Mouse (Mus musculus): ENCODE results near the gene Ifitm7. TPM values are rescaled to one million over a fixed set of nuclear protein-coding genes. Genes with fewer than 3 reads are reported as not detected.
A peak's percentile ranks its signal among the peaks of the same experiment; 100 is the strongest.

The Ifitm7 gene
- polyA plus RNA-seq, 1 experiment from 2014 or later: 0.91 TPM

DNA sequence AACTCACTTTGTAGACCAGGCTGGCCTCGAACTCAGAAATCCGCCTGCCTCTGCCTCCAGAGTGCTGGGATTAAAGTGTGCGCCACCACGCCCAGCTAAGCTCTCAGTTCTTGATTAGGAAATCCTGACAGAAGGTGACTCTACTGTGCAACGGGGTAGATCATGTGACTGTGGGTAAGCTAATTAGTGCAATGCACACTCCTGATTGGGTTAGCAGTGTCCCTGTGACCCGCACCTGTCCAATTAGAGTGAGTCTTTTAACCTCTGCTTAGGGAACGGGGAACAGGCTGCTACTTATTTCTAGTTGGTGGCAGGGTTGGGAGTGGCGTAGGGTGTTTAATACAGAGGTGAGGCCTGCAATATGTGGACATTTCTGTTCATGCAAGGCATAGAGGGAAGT, 14.6 kb downstream of the Ifitm7 start:
- H3K9ac ChIP-seq: no peak overlapping the region
- H3K9me3 ChIP-seq: no peaks in the 10 kb centered on the region
- no peak overlapping the region for H3K4me2 ChIP-seq
- no peak for ATAC-seq (ENCODE audit: low FRiP score, low read depth)
- H3K27ac ChIP-seq (replicated peaks): no peak overlapping the region
- 94% methylated on average over 8 of the region's 8 CpGs for WGBS
- H3K36me3 ChIP-seq: no peaks in the 10 kb centered on the region
- no peaks in the 10 kb centered on the region for H3K27me3 ChIP-seq
- H3K4me3 ChIP-seq: no peak overlapping the region
- H3K4me1 ChIP-seq (replicated peaks): no peaks in the 10 kb centered on the region

DNA sequence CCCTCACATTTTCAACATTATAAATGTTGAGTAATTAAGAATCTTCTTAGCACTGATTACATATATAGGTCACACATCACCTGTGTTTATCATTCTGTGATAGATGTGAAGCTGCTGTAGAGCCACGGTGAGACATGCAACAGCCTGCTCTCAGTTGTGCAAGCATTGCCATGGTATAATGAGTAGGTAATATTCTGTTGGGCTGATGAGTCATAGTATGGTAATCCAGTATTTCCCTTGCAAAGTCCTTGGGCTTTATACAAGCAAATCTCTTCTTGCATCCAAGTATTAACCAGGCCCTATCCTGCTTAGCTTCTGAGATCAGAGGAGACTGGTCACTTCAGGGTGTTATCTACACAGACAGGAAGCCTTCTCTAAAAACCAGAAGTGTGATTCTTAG, 17.6 kb downstream of the Ifitm7 start:
- Histone ChIP-seq H3K9ac (no peak overlapping the region), H3K27me3 (no peaks in the 10 kb centered on the region)
- WGBS: 95% methylated on average over 1 of the region's 1 CpGs

DNA sequence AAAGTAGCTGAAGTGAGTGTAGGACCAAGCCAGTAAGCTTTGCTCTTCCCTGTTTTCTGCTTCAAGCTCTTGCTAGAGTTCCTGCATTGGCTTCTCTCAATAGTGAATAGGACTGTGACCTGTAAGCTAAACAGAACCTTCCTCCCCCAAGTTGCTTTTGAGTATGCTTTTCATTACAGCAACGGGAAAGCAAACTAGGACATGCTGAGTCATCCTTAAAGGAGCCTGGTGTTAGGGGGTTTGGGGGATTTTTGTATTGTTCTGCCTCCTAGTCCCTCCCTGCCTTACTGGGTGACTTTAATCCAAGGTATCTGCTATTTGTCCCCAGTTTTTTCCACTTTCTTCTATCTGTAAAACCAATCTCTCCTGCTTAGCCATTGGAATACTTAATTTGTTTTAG, 24.6 kb downstream of the Ifitm7 start:
- Histone ChIP-seq H3K4me1 (replicated peaks) (no peaks in the 10 kb centered on the region), H3K9ac (no peak overlapping the region), H3K36me3 (no peaks in the 10 kb centered on the region), H3K27me3 (no peaks in the 10 kb centered on the region), H3K9me3 (no peaks in the 10 kb centered on the region), H3K4me3 (no peak overlapping the region), H3K4me2 (no peak overlapping the region), H3K27ac (replicated peaks) (no peak overlapping the region)
- no peak for ATAC-seq (ENCODE audit: low FRiP score, low read depth)
- WGBS: 27% methylated on average over 1 of the region's 1 CpGs

More for the DNA sequence above, 17.6 kb downstream of the Ifitm7 start:
- H3K27ac ChIP-seq (replicated peaks): no peak overlapping the region
- no peak overlapping the region for H3K4me2 ChIP-seq
- H3K4me3 ChIP-seq: no peak overlapping the region
- H3K9me3 ChIP-seq: no peaks in the 10 kb centered on the region
- no peaks in the 10 kb centered on the region for H3K36me3 ChIP-seq
- no peaks in the 10 kb centered on the region for H3K4me1 ChIP-seq (replicated peaks)
- no peak for ATAC-seq (ENCODE audit: low FRiP score, low read depth)

DNA sequence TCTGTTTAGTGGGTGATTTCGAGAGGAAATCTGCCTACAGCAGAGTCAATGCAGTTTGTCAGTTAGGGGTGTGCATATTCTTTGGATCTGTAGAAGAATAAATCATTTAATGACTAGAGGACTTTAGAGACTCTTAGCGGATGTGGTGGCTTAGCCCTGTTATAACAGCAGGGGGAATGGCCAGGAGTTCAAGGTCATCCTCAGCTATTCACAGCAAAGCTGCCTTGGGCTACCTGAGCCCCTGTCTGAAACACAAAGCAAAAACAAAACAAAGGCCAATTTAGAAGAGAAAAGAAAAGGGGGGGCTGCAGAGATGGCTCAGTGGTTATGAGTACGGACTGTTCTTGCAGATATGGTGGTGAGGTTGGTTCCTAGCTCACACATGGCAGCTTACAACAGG, 35.4 kb downstream of the Ifitm7 start:
- Histone ChIP-seq H3K4me3 (no peak overlapping the region), H3K27me3 (no peaks in the 10 kb centered on the region), H3K27ac (replicated peaks) (no peak overlapping the region), H3K9ac (no peak overlapping the region), H3K4me1 (replicated peaks) (no peaks in the 10 kb centered on the region), H3K4me2 (no peak overlapping the region), H3K9me3 (no peaks in the 10 kb centered on the region), H3K36me3 (0 out of 2 replicates have a peak, but pooled peaks cover 4% of the 10 kb centered on the region)
- no peak for ATAC-seq (ENCODE audit: low FRiP score, low read depth)
- WGBS: 71% methylated on average over 3 of the region's 3 CpGs

DNA sequence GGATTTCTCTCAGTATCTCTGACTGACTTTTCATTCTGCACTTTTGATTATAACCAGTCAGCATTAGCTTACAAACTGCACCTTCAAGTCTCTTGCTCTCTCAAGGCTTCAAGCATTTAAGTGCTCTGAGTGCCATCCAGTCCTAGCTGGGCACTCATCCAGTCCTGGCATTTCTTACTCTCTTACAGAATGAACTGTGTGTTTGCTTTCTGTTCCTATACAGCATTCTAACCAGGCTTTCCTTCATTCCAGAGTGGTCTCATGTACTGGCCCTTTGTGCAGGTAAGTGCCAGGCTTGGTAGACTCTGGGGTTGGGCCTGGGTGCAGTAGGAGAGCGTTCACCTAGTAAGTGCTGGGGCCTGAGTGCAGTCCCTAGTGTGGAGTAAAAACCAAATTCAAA, 40.4 kb downstream of the Ifitm7 start:
- no peak overlapping the region for H3K4me3 ChIP-seq
- no peak for ATAC-seq (ENCODE audit: low FRiP score, low read depth)
- no peak overlapping the region for H3K4me2 ChIP-seq
- no peaks in the 10 kb centered on the region for H3K27me3 ChIP-seq
- WGBS: 97% methylated on average over 1 of the region's 1 CpGs
- no peaks in the 10 kb centered on the region for H3K9me3 ChIP-seq
- H3K36me3 ChIP-seq: 0 out of 2 replicates have a peak, but pooled peaks cover 4% of the 10 kb centered on the region
- H3K4me1 ChIP-seq (replicated peaks): peaks cover 8% of the 10 kb centered on the region
- H3K9ac ChIP-seq: no peak overlapping the region
- no peak overlapping the region for H3K27ac ChIP-seq (replicated peaks)

DNA sequence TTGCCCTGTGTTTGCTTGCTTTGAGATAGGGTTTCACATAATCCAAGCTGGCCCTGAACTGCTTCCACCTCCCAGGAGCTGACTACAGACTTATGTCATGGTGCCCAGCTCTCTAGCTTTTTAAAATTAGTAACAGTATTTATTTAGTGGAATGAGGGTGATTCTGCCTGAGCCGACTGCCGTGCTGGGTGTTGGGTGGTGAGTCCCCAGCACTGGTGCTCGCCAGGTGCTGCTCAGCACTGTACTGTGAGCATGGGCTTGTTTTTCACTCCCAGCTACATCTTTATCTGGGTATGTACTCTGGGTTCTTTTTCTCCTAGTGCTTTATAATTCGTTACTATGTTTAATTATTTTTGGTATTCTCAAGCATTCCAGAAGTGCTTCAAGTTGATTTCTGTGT, 41.5 kb downstream of the Ifitm7 start:
- H3K27ac ChIP-seq (replicated peaks): no peak overlapping the region
- H3K9me3 ChIP-seq: no peaks in the 10 kb centered on the region
- H3K36me3 ChIP-seq: 0 out of 2 replicates have a peak, but pooled peaks cover 4% of the 10 kb centered on the region
- no peak overlapping the region for H3K4me3 ChIP-seq
- no peak overlapping the region for H3K9ac ChIP-seq
- H3K4me1 ChIP-seq (replicated peaks): peaks cover 16% of the 10 kb centered on the region
- H3K27me3 ChIP-seq: no peaks in the 10 kb centered on the region
- no peak overlapping the region for H3K4me2 ChIP-seq
- no peak for ATAC-seq (ENCODE audit: low FRiP score, low read depth)
- 77% methylated on average over 4 of the region's 4 CpGs for WGBS

DNA sequence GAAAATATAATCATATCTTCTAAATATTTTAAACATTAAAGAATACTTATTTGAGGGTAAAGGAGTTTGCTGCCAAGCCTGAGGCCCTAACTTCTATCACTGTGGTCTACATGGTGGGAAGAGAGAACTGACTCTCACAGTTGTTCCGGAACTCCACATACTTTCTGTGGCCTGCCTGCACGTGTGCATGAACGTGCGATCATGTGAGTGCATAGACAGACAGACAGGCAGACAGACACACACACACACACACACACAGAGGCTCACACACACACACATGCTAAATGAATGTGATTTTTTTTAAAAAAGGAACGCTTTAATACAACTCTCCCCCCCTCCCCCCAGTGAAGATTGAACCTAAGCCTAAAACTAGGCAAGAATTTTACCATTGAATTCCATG, 41.9 kb downstream of the Ifitm7 start:
- ATAC-seq (ENCODE audit: low FRiP score, low read depth): no peak
- Histone ChIP-seq H3K9me3 (no peaks in the 10 kb centered on the region), H3K27me3 (no peaks in the 10 kb centered on the region), H3K36me3 (0 out of 2 replicates have a peak, but pooled peaks cover 4% of the 10 kb centered on the region), H3K4me2 (no peak overlapping the region), H3K27ac (replicated peaks) (no peak overlapping the region), H3K9ac (no peak overlapping the region), H3K4me3 (no peak overlapping the region), H3K4me1 (replicated peaks) (peaks cover 18% of the 10 kb centered on the region)
- WGBS: 83% methylated on average over 5 of the region's 5 CpGs

DNA sequence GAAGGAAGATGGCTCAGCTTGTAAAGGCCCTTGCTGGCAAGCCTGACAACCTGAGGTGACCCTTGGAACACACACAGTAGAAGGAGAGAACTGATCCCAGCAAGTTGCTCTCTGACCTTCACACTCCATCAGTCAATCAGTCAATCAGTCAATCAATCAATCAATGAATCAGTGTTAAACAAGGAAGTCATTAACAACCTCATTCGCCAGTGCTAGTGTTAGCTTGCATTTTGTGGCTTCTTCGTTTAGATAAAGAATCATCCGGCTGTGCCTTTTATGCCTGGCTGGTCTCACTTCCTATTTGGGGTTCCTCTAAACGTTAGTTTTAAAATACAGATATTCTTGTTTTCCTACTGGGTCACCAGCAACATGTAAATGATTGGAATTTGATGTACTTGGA, 42.5 kb downstream of the Ifitm7 start:
- Histone ChIP-seq H3K27ac (replicated peaks) (no peak overlapping the region), H3K36me3 (0 out of 2 replicates have a peak, but pooled peaks cover 4% of the 10 kb centered on the region), H3K9ac (no peak overlapping the region), H3K4me2 (no peak overlapping the region), H3K4me3 (no peak overlapping the region), H3K9me3 (no peaks in the 10 kb centered on the region), H3K4me1 (replicated peaks) (peaks cover 18% of the 10 kb centered on the region), H3K27me3 (no peaks in the 10 kb centered on the region)
- WGBS: 67% methylated on average over 4 of the region's 4 CpGs
- no peak for ATAC-seq (ENCODE audit: low FRiP score, low read depth)

DNA sequence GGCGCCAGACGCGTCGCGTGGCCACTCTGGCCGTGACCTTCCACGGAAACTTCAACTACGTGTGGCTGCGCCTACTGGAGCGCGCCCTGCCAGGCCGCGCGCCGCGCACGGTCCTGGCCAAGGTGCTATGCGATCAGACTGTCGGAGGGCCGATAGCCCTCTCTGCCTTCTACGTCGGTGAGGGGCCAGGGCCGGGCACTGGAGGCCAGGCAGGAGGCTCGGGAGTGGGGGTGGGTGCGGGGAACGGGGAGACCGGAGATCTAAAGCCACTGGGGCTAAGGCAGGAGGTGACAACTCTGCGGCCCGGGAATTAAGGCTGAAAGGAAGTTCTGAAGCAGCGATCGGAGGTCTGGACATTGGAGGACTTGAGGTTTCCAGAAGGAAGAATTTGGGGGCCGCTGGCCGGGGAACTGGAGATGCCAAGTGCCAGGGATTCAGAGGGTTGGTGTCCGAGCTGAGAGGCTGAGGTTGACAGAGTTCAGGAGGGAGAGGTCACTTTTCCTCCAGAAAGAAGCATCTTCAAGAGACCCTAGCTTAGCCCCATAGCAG, 45.8 kb downstream of the Ifitm7 start:
- no peaks in the 10 kb centered on the region for H3K9me3 ChIP-seq
- ATAC-seq (ENCODE audit: low FRiP score, low read depth): peak; percentile 92
- peak overlapping the region; percentile 76 for H3K4me3 ChIP-seq
- H3K27ac ChIP-seq (replicated peaks): peak overlapping the region; percentile 74
- peak overlapping the region; percentile 85 for H3K4me2 ChIP-seq
- WGBS: 3% methylated on average over 34 of the region's 34 CpGs
- H3K27me3 ChIP-seq: no peaks in the 10 kb centered on the region
- H3K4me1 ChIP-seq (replicated peaks): peaks cover 18% of the 10 kb centered on the region
- peak overlapping the region; percentile 62 for H3K9ac ChIP-seq
- H3K36me3 ChIP-seq: no peaks in the 10 kb centered on the region

DNA sequence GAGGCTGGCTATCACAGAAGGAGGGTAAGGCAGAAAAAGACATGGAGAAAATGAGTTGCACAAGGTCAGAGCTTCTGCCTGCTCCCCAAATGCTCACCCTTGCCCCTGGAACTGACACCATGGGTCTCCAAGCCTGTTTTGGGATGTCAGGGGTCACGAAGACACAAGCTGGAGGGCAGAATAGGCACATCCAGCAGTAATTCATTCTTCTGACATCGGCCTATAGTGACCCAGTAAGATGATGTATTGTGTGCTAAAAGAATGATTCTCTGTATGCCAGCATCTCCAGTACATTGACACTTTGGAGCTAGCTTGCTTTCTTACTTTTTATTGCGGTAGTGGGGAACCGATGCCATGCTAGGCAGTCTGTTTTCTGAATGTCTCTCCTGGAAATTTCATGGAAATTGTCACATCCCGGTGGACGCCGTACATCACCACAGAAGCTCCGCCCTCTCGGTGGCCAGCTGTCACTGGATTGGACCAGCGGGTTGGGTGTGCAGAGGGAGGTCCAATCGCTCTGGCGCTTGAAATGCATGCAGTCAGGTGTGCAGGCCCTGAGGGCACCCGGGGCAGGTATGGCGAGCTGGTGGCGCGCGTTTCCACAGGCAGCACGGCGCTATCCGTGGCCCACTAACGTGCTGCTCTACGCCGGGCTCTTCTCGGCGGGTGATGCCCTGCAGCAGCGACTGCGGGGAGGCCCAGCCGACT, 46.4 kb downstream of the Ifitm7 start:
- Histone ChIP-seq H3K36me3 (no peaks in the 10 kb centered on the region), H3K4me1 (replicated peaks) (peaks cover 18% of the 10 kb centered on the region), H3K9me3 (no peaks in the 10 kb centered on the region), H3K4me2 (peak overlapping the region; percentile 85), H3K27ac (replicated peaks) (peak overlapping the region; percentile 74), H3K9ac (peak overlapping the region; percentile 62), H3K4me3 (peak overlapping the region; percentile 76), H3K27me3 (no peaks in the 10 kb centered on the region)
- 2% methylated on average over 28 of the region's 28 CpGs for WGBS
- peak; percentile 99 for ATAC-seq (ENCODE audit: low FRiP score, low read depth)

Measured in hindbrain, embryonic 15.5 days (tissue).